Mouse (Mus musculus) frontal cortex, postnatal 36 days (tissue): ENCODE measurements around the gene Heg1.

Source experiments
- DNase-seq, 2 experiments: peaks; one replicate each; pipeline ENCODE4 v3.0.0; 2022; ENCODE audit warnings: low spot score in 2 of 2

The Heg1 gene

GRCm38 (mm10) chr16:33684162-33684702, at the start of gene Heg1:
TSS of gene Heg1 (plus strand) at chr16:33684370.
- peak; percentile 45 to 56 for DNase-seq

GRCm38 (mm10) chr16:33635836-33636595, 48.2 kb upstream of the Heg1 start:
- DNase-seq, result peak; percentile 18 to 44

GRCm38 (mm10) chr16:33641779-33642178, 42.4 kb upstream of the Heg1 start:
- peak; percentile 7 to 9 for DNase-seq

- no peak for DNase-seq
Measured at GRCm38 (mm10) chr16:33653116-33653515, 31.1 kb upstream of the Heg1 start.

GRCm38 (mm10) chr16:33655443-33655842, 28.7 kb upstream of the Heg1 start:
- DNase-seq, result peak; percentile 42 to 53

GRCm38 (mm10) chr16:33657191-33657590, 27.0 kb upstream of the Heg1 start:
- no peak for DNase-seq

GRCm38 (mm10) chr16:33658121-33658520, 26.0 kb upstream of the Heg1 start:
- DNase-seq, result no peak

GRCm38 (mm10) chr16:33659521-33659920, 24.6 kb upstream of the Heg1 start:
- no peak for DNase-seq

- no peak for DNase-seq
Measured at GRCm38 (mm10) chr16:33660125-33660524, 24.0 kb upstream of the Heg1 start.

GRCm38 (mm10) chr16:33662841-33663240, 21.3 kb upstream of the Heg1 start:
- DNase-seq, result no peak

GRCm38 (mm10) chr16:33666226-33666625, 17.9 kb upstream of the Heg1 start:
- no peak for DNase-seq

GRCm38 (mm10) chr16:33666985-33667538, 17.1 kb upstream of the Heg1 start:
- no peak for DNase-seq

- DNase-seq, result no peak
Measured at GRCm38 (mm10) chr16:33668448-33668847, 15.7 kb upstream of the Heg1 start.

- no peak for DNase-seq
Measured at GRCm38 (mm10) chr16:33669072-33669471, 15.1 kb upstream of the Heg1 start.

- DNase-seq, result peak in 1 of 2 experiments; percentile 12
Measured at GRCm38 (mm10) chr16:33670340-33670739, 13.8 kb upstream of the Heg1 start.

GRCm38 (mm10) chr16:33670933-33671332, 13.2 kb upstream of the Heg1 start:
- no peak for DNase-seq

- no peak for DNase-seq
Measured at GRCm38 (mm10) chr16:33672188-33672587, 12.0 kb upstream of the Heg1 start.

- DNase-seq, result no peak
Measured at GRCm38 (mm10) chr16:33672643-33673042, 11.5 kb upstream of the Heg1 start.

GRCm38 (mm10) chr16:33673530-33674109, 10.6 kb upstream of the Heg1 start:
- DNase-seq, result no peak

- no peak for DNase-seq
Measured at GRCm38 (mm10) chr16:33675151-33675847, 8.9 kb upstream of the Heg1 start.

GRCm38 (mm10) chr16:33675848-33676184, 8.4 kb upstream of the Heg1 start:
- DNase-seq, result no peak
